Mouse (Mus musculus): ENCODE measurements at regions not wholly inside any gene's neighbourhood (a gene's known extent, or its start where the extent isn't known, plus 50 kb on each side); places are given as distances from the start of the nearest gene placed in this dataset.

DNA sequence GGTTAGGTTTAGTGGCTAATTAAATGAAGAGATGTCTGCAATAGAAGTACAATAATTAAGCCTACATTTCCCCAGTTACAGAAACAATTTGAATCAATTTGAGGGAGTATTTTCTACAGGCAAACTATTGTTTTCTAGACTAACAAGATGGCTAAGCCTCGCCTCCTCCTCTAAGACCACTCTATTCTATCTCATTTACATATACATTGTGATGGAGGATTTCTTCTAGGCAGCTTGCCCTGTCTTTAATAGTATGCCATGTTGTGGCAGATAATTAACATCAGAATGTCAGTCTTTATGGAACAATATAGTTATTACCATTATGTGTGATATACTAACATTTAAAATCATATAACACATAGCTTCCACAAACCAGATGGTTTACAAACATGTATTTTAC is 152.3 kb upstream of the Ptbp2 start:
- TF ChIP-seq SRF (IDR thresholded peaks at IDR 0.05; ENCODE audit: control insufficient read depth, insufficient read length, low read depth) (no peak), USF1 (IDR thresholded peaks at IDR 0.05; ENCODE audit: low read depth) (no peak), MYOD1 (IDR thresholded peaks at IDR 0.05; ENCODE audit: control insufficient read depth in 1 of 3, insufficient read length in 2 of 3, low read depth in 2 of 3) (no peak), POLR2AphosphoS2 (IDR thresholded peaks at IDR 0.05; ENCODE audit: insufficient read length, low read depth) (no peak), E2F4 (IDR thresholded peaks at IDR 0.05; ENCODE audit: insufficient read depth) (no peak), MAX (IDR thresholded peaks at IDR 0.05; ENCODE audit: low read depth) (no peak), TCF3 (IDR thresholded peaks at IDR 0.05; ENCODE audit: insufficient read length, low read depth) (no peak), POLR2A (IDR thresholded peaks at IDR 0.05; ENCODE audit: insufficient read length, low read depth) (no peak)
- Histone ChIP-seq H3K4me3 (no peak overlapping the region), H3ac (ENCODE audit: control insufficient read depth, insufficient read length) (no peak overlapping the region), H3K27me3 (ENCODE audit: control insufficient read depth, insufficient read depth, insufficient read length) (no peaks in the 10 kb centered on the region), H3K4me2 (ENCODE audit: low read depth) (no peak overlapping the region), H3K79me2 (ENCODE audit: control insufficient read depth, insufficient read depth) (no peaks in the 10 kb centered on the region), H3K36me3 (ENCODE audit: control insufficient read depth, insufficient read depth) (no peaks in the 10 kb centered on the region)

DNA sequence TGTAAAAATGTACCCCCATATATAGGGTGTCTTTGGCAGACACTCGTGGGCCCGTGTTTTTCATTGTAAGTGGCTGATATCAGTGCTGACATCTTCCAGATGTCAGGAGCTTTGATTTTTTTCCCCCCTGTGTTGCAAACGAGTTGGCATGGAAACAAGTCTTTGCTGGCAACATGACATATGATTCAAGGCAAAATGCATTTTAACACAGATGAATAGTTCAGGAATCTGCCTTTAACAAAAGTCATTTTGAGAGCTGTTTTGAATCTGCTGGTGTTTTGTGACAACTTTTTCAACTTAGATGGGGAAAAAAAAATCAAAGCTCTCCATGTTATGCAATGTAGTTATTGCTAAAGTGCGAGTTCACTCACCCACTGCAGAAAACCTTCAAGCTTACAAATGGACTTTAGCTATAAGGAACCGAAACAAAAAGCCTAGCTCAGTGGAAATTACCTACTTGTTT is 148.8 kb upstream of the Ptbp2 start:
- H3K4me3 ChIP-seq = no peak overlapping the region
- no peak overlapping the region for H3K4me2 ChIP-seq (ENCODE audit: low read depth)
- no peak overlapping the region for H3ac ChIP-seq (ENCODE audit: control insufficient read depth, insufficient read length)
- H3K27me3 ChIP-seq (ENCODE audit: control insufficient read depth, insufficient read depth, insufficient read length) = no peaks in the 10 kb centered on the region
- TF ChIP-seq TCF3 (IDR thresholded peaks at IDR 0.05; ENCODE audit: insufficient read length, low read depth) = no peak
- TF ChIP-seq SRF (IDR thresholded peaks at IDR 0.05; ENCODE audit: control insufficient read depth, insufficient read length, low read depth) = no peak
- TF ChIP-seq E2F4 (IDR thresholded peaks at IDR 0.05; ENCODE audit: insufficient read depth) = no peak
- TF ChIP-seq USF1 (IDR thresholded peaks at IDR 0.05; ENCODE audit: low read depth) = no peak
- no peak for TF ChIP-seq MYOD1 (IDR thresholded peaks at IDR 0.05; ENCODE audit: control insufficient read depth in 1 of 3, insufficient read length in 2 of 3, low read depth in 2 of 3)
- TF ChIP-seq POLR2A (IDR thresholded peaks at IDR 0.05; ENCODE audit: insufficient read length, low read depth) = no peak
- H3K79me2 ChIP-seq (ENCODE audit: control insufficient read depth, insufficient read depth) = no peaks in the 10 kb centered on the region
- no peaks in the 10 kb centered on the region for H3K36me3 ChIP-seq (ENCODE audit: control insufficient read depth, insufficient read depth)

DNA sequence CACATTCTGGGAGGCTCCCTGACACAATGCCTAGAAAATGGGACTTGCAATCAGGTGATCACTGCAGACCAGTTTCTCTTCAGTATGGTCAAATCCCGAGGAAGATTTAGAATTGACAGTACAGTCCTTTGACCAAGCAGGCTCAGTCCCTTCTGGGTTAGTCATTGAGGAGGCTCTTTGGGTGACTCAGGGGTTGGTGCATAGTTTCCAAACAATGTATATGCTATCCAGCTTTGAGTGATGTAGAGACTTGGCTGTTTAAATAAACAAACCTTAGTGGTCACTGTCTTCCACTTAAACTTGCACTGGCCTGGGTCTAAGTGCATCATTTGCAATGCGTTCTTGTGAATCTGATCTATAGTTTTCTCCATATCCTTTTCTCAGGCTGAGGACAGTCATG is 144.0 kb upstream of the Ptbp2 start:
- Histone ChIP-seq H3K79me2 (ENCODE audit: control insufficient read depth, insufficient read depth) (no peaks in the 10 kb centered on the region), H3K27me3 (ENCODE audit: control insufficient read depth, insufficient read depth, insufficient read length) (no peaks in the 10 kb centered on the region), H3K36me3 (ENCODE audit: control insufficient read depth, insufficient read depth) (no peaks in the 10 kb centered on the region), H3ac (ENCODE audit: control insufficient read depth, insufficient read length) (no peak overlapping the region), H3K4me2 (ENCODE audit: low read depth) (no peak overlapping the region), H3K4me3 (no peak overlapping the region)
- TF ChIP-seq MYOD1 (IDR thresholded peaks at IDR 0.05; ENCODE audit: control insufficient read depth in 1 of 3, insufficient read length in 2 of 3, low read depth in 2 of 3) (no peak), POLR2A (IDR thresholded peaks at IDR 0.05; ENCODE audit: insufficient read length, low read depth) (no peak), MAX (IDR thresholded peaks at IDR 0.05; ENCODE audit: low read depth) (no peak), E2F4 (IDR thresholded peaks at IDR 0.05; ENCODE audit: insufficient read depth) (no peak), MYOG (IDR thresholded peaks at IDR 0.05; ENCODE audit: control insufficient read depth in 1 of 3, insufficient read depth in 1 of 3, insufficient read length in 2 of 3, low read depth in 2 of 3) (no peak), TCF12 (IDR thresholded peaks at IDR 0.05; ENCODE audit: insufficient read depth, poor library complexity, severe bottlenecking) (no peak), TCF3 (IDR thresholded peaks at IDR 0.05; ENCODE audit: insufficient read length, low read depth) (no peak), USF1 (IDR thresholded peaks at IDR 0.05; ENCODE audit: low read depth) (no peak), SRF (IDR thresholded peaks at IDR 0.05; ENCODE audit: control insufficient read depth, insufficient read length, low read depth) (no peak), POLR2AphosphoS2 (IDR thresholded peaks at IDR 0.05; ENCODE audit: insufficient read length, low read depth) (no peak), REST (IDR thresholded peaks at IDR 0.05; ENCODE audit: insufficient read depth, insufficient read length) (no peak), CEBPB (IDR thresholded peaks at IDR 0.05; ENCODE audit: insufficient read depth, poor library complexity, severe bottlenecking) (no peak)

DNA sequence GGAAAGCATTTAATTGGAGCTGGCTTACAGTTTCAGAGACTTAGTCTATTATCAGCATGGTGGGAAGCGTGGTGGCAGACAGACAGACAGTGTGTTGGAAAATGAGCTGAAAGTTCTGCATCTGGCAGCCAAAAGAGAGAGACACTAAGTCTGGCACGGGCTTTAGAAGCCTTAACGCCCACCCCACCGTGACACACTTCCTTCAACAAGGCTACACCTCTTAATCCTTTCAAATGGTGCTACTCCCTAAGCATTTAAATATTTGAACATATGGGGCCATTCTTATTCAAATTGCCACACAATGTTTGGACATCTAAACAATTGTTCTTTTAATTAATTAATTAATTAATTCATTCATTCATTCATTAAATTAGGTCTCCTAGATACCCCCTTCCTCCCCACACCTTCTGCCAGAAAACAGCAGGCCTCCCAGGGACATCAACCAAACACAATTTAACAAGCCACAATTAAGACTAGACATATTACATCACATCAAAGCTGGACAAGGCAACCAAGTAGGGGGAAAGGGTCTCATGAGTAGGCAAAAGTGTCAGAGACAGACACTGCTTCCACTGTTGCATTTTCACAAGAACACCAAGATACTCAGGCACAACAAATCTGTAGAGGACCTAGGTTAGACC is 135.4 kb upstream of the Ptbp2 start:
- Histone ChIP-seq H3ac (ENCODE audit: control insufficient read depth, insufficient read length) (no peak overlapping the region), H3K79me2 (ENCODE audit: control insufficient read depth, insufficient read depth) (no peaks in the 10 kb centered on the region), H3K4me2 (ENCODE audit: low read depth) (no peak overlapping the region), H3K4me3 (no peak overlapping the region), H3K27me3 (ENCODE audit: control insufficient read depth, insufficient read depth, insufficient read length) (no peaks in the 10 kb centered on the region), H3K36me3 (ENCODE audit: control insufficient read depth, insufficient read depth) (no peaks in the 10 kb centered on the region)
- TF ChIP-seq TCF3 (IDR thresholded peaks at IDR 0.05; ENCODE audit: insufficient read length, low read depth) (no peak), CEBPB (IDR thresholded peaks at IDR 0.05; ENCODE audit: insufficient read depth, poor library complexity, severe bottlenecking) (no peak), MYOG (IDR thresholded peaks at IDR 0.05; ENCODE audit: control insufficient read depth in 1 of 3, insufficient read depth in 1 of 3, insufficient read length in 2 of 3, low read depth in 2 of 3) (no peak), E2F4 (IDR thresholded peaks at IDR 0.05; ENCODE audit: insufficient read depth) (no peak), USF1 (IDR thresholded peaks at IDR 0.05; ENCODE audit: low read depth) (no peak), MAX (IDR thresholded peaks at IDR 0.05; ENCODE audit: low read depth) (no peak), SRF (IDR thresholded peaks at IDR 0.05; ENCODE audit: control insufficient read depth, insufficient read length, low read depth) (no peak), REST (IDR thresholded peaks at IDR 0.05; ENCODE audit: insufficient read depth, insufficient read length) (no peak), POLR2A (IDR thresholded peaks at IDR 0.05; ENCODE audit: insufficient read length, low read depth) (no peak), POLR2AphosphoS2 (IDR thresholded peaks at IDR 0.05; ENCODE audit: insufficient read length, low read depth) (no peak), TCF12 (IDR thresholded peaks at IDR 0.05; ENCODE audit: insufficient read depth, poor library complexity, severe bottlenecking) (no peak), MYOD1 (IDR thresholded peaks at IDR 0.05; ENCODE audit: control insufficient read depth in 1 of 3, insufficient read length in 2 of 3, low read depth in 2 of 3) (no peak)
